Mouse (Mus musculus): ENCODE data around the gene Brs3.

Brs3 gene

DNA sequence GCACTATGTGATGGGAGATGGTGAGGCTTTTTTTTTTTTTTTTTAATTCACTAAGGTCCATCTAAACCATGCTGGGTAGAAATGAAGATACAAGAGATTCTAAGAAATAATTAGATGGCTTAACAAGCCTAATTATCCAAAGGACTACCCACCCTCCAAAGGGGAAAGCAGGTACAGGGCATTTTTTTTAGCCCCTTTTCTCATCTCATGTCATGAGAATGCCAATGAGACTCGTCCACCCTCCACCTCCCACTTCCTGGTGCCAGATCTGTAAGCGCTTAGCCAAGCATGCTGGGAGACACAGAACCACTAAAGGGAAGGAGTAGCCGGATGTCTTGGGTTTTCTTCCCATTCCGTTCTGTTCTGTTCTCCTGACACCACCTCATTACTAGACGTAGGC is at the start of gene Brs3:
Gene Brs3 (plus strand): TSS at position 301 of the 400 bp plus-strand sequence.
- DNase-seq (ENCODE audit: low spot score in 2 of 2) = no peak

GRCm38 (mm10) chrX:57012891-57013290 is 30.0 kb upstream of the Brs3 start:
- no peak for DNase-seq (ENCODE audit: low spot score in 2 of 2)

GRCm38 (mm10) chrX:57043869-57044268 is 995 bp downstream of the Brs3 start:
- no peak for DNase-seq (ENCODE audit: low spot score in 2 of 2)

DNA sequence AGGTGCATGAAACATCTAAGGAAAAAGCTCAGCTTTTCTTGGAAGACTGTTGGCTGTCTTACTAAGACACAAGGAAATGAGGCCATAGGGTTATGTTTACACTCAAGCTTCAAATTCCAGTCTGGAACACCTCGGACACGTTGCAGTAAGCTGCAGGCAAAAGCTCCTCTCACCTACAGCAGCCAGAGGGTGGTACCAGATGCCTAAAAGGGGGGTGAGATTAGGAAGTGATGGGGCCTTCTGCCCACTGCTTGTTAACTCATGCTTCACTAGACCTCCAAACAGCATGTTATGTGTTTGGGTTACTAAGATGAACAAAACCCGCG is 9.9 kb downstream of the Brs3 start:
- no peak for DNase-seq (ENCODE audit: low spot score in 2 of 2)

DNA sequence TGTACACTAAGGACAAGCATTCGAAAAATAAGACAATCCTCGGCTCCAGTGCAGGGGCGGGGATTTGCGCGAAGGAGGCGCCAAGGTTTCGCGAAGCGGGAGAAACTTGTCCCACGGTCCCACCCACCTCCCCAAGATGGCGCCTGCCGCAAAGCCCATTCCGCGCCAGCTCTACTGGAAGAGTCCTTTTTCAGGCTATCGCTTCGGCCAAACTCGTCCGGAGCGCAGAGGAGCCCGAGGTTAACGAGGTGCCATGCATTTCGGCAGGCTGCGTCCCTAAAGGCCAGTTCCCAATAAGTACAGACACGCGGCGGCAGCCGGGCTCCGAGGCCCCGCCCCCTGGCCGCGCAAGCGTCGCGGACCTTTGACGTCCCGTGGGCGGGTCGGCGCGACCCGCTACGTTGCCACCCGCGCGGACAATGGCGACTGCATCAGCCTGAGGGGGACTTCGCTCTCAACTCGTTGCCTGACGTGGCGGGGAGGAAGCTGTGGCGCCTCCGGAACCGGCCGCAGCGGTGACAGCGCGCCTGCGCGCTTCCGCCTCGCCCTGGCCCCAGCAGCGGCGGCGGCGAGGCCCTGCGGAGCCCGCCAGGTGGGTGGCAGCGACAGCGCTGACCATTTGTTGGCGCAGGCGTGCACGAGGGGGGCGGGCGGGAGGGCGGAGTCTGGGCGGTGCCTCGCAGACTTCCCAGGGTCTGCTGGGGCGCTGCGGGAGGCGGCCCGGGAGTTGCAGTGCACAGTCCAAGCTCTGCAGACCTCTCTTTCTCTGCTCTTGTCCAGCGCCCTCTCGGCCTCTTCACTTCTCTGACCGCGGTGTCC is 10.5 kb downstream of the Brs3 start, which contains the start of gene Htatsf1:
Gene Htatsf1 (plus strand): TSS at position 410 of the 819 bp plus-strand sequence.
- DNase-seq (ENCODE audit: low spot score in 2 of 2) = peak; percentile 43 to 71

- DNase-seq (ENCODE audit: low spot score in 2 of 2) = no peak
Observed at GRCm38 (mm10) chrX:57053993-57054385, 11.1 kb downstream of the Brs3 start.

- DNase-seq (ENCODE audit: low spot score in 2 of 2) = no peak
Observed at GRCm38 (mm10) chrX:57081496-57081895, 38.6 kb downstream of the Brs3 start.

DNA sequence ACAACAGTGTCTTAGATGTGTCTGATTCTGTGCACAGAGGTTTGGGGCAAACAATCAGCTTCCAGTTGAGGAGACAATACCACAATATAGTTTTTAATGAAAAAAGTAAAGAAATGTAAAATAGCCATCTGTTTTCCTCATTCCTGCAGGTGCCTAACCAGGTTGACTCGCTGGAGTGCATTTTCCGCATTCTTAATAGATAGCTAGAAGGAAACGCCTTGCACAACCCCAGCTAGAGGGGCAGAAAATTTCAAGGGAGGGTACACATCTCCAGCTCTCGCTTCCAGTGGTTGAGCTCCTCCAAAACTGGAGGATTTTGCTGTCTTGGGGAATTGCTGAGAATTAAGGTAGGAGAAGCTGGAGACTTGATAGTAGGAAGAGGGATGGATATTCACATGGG is 44.9 kb downstream of the Brs3 start, which contains the start of gene Vgll1:
Gene Vgll1 (plus strand): TSS at position 301 of the 400 bp plus-strand sequence.
- no peak for DNase-seq (ENCODE audit: low spot score in 2 of 2)
